Mouse (Mus musculus): ENCODE measurements around the gene Krt18. TPM values are rescaled to one million over a fixed set of nuclear protein-coding genes. Genes with fewer than 3 reads are reported as not detected.
A peak's percentile ranks its signal among the peaks of the same experiment; 100 is the strongest.

Krt18 gene
- polyA plus RNA-seq, 1 experiment from 2014 or later: 550 TPM

DNA sequence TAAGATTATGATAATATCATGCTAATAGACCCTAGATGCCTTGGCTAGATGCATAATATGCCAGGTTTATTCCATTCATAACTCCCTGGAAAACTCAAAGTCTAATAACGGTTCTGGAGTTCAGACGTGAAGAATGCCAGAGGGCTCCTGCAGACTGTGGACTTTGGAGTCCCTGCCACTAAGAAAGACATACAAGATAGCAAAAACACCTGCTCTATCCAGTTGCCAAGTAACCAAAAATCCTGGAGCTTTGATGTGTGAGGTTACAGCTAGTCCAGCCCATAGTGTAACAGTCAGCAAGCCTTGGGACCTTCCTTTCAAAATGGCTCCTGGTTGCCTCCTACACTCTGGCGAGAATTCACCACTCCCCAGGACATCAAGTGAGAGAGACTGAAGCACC is 16.8 kb downstream of the Krt18 start:
- Histone ChIP-seq H3K4me3 (replicated peaks; ENCODE audit: low read length) (no peak overlapping the region), H3K27ac (ENCODE audit: low read length) (no peak overlapping the region)

DNA sequence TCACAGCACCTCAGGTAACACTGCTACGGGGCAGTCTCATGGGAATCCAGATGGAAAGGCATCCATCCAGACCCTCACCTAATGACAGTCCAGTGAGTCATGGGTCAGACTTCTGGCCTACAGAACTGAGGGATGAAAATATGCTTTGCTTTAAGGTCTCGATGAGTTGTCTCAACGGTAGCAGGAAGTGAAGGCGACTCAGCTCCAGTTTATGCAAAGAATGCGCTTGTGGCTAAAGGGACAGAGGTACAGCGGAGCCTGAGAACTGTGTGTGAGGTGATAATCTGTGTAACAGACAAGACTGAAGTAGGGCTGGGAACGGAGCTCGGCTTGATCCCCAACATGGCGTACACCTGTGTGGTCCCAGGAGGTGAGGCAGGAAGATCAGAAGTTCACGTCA is 17.7 kb downstream of the Krt18 start:
- H3K9ac ChIP-seq (ENCODE audit: low read length): no peak overlapping the region
- no peak overlapping the region for H3K4me2 ChIP-seq (ENCODE audit: low read depth, low read length)
- no peaks in the 10 kb centered on the region for H3K4me1 ChIP-seq (ENCODE audit: control insufficient read depth, insufficient read depth, low read length)
- no peaks in the 10 kb centered on the region for H3K27me3 ChIP-seq (ENCODE audit: control insufficient read depth, insufficient read depth, low read length)
- 83% methylated on average over 10 of the region's 10 CpGs for WGBS
- no peak overlapping the region for H3K4me3 ChIP-seq (replicated peaks; ENCODE audit: low read length)
- no peak for ATAC-seq (ENCODE audit: insufficient read depth, low FRiP score)
- H3K36me3 ChIP-seq (ENCODE audit: control insufficient read depth, insufficient read depth, low read length): no peaks in the 10 kb centered on the region
- H3K27ac ChIP-seq (ENCODE audit: low read length): no peak overlapping the region
- no peaks in the 10 kb centered on the region for H3K9me3 ChIP-seq (replicated peaks; ENCODE audit: control insufficient read depth, low read length)

More for the DNA sequence above, 16.8 kb downstream of the Krt18 start:
- Histone ChIP-seq H3K4me1 (ENCODE audit: control insufficient read depth, insufficient read depth, low read length) (no peaks in the 10 kb centered on the region), H3K4me2 (ENCODE audit: low read depth, low read length) (no peak overlapping the region), H3K9me3 (replicated peaks; ENCODE audit: control insufficient read depth, low read length) (no peaks in the 10 kb centered on the region), H3K27me3 (ENCODE audit: control insufficient read depth, insufficient read depth, low read length) (no peaks in the 10 kb centered on the region), H3K9ac (ENCODE audit: low read length) (no peak overlapping the region), H3K36me3 (ENCODE audit: control insufficient read depth, insufficient read depth, low read length) (no peaks in the 10 kb centered on the region)
- WGBS: 53% methylated on average over 3 of the region's 3 CpGs
- ATAC-seq (ENCODE audit: insufficient read depth, low FRiP score): no peak

DNA sequence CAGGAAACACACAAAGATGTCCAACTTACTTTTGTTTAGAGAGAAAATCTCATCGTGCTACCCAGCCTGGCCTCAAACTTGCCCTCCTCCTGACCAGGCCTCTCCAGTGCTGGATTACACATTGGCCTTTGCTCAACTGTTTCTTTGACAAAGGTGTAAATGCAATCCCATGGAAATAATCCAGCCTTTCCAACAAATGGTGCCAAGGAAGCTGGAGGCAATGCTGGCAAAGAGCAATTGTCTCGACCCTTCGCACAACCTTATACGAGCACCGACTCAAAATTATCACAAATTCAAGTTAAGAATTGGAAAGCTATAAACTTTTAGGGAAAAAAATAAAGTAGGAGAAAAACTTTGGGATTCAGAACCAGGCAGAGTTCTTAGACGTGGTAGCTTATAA is 20.0 kb downstream of the Krt18 start:
- 88% methylated on average over 6 of the region's 6 CpGs for WGBS
- Histone ChIP-seq H3K4me2 (ENCODE audit: low read depth, low read length) (no peak overlapping the region), H3K9me3 (replicated peaks; ENCODE audit: control insufficient read depth, low read length) (no peaks in the 10 kb centered on the region), H3K36me3 (ENCODE audit: control insufficient read depth, insufficient read depth, low read length) (no peaks in the 10 kb centered on the region), H3K4me1 (ENCODE audit: control insufficient read depth, insufficient read depth, low read length) (no peaks in the 10 kb centered on the region; the same call in 1 of the 2 replicates), H3K9ac (ENCODE audit: low read length) (no peak overlapping the region), H3K27ac (ENCODE audit: low read length) (no peak overlapping the region), H3K27me3 (ENCODE audit: control insufficient read depth, insufficient read depth, low read length) (no peaks in the 10 kb centered on the region), H3K4me3 (replicated peaks; ENCODE audit: low read length) (no peak overlapping the region)
- no peak for ATAC-seq (ENCODE audit: insufficient read depth, low FRiP score)

DNA sequence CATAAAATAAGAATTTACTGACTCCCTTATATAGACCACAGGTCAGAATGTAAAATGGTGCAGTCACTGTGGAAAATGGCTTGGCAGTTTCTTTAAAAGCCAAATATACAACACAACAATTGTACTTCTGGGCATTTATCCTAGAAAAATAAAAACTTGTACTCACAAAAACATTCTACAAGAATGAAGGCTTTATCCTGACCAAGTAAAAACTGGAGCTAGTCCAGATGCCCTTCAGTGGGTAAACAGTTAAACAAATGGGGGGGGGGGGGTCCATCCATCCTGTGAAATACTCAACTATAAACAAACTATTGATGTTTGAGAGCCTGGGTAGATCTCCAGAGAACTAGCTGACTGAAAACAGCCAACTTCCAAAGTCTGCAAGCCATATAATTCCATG is 21.9 kb downstream of the Krt18 start:
- H3K27ac ChIP-seq (ENCODE audit: low read length): no peak overlapping the region
- no peak overlapping the region for H3K4me2 ChIP-seq (ENCODE audit: low read depth, low read length)
- H3K9me3 ChIP-seq (replicated peaks; ENCODE audit: control insufficient read depth, low read length): no peaks in the 10 kb centered on the region
- H3K9ac ChIP-seq (ENCODE audit: low read length): no peak overlapping the region
- H3K27me3 ChIP-seq (ENCODE audit: control insufficient read depth, insufficient read depth, low read length): no peaks in the 10 kb centered on the region
- H3K4me1 ChIP-seq (ENCODE audit: control insufficient read depth, insufficient read depth, low read length): no peaks in the 10 kb centered on the region; the same call in 1 of the 2 replicates
- ATAC-seq (ENCODE audit: insufficient read depth, low FRiP score): no peak
- no peak overlapping the region for H3K4me3 ChIP-seq (replicated peaks; ENCODE audit: low read length)
- H3K36me3 ChIP-seq (ENCODE audit: control insufficient read depth, insufficient read depth, low read length): no peaks in the 10 kb centered on the region

DNA sequence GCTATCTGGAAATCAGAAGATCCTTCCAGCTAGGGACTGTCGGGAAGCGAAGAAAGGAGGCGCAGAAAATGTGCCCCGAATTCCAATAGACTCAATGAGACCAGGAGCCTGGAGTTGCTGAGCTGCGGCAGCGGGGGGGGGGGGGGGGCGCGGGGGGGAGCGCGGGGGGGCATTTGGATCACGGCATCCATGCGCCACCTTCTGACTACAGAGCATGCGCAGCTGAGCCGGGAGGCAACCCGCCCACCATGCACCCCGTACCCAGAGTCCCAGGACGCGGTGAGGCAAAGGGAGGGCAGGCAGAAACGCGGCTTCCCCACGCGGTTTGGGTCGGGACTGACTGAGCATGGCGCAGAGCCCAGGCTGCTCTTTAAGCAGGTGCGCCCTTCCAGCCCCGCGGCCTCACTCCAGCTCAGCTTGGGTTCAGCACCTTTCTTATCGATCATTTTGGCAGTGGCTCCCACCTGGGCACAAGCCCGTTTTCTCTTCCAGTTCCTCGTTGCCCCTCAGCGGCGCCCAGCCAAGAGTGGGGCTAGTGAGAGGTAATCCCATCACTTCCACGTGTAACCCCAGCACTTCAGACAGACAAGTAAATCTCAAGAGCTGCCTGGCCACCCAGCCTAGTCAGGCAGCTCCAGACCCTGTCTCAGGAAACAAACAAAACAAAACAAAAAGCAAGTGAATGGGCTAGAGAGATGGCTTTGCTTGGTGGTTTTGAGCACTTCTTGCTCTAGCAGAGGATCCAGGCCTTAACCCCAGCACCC is 24.1 kb downstream of the Krt18 start:
- Histone ChIP-seq H3K4me2 (ENCODE audit: low read depth, low read length) (peak overlapping the region; percentile 73), H3K36me3 (ENCODE audit: control insufficient read depth, insufficient read depth, low read length) (no peaks in the 10 kb centered on the region), H3K4me3 (replicated peaks; ENCODE audit: low read length) (peak overlapping the region; percentile 49), H3K27me3 (ENCODE audit: control insufficient read depth, insufficient read depth, low read length) (no peaks in the 10 kb centered on the region), H3K9me3 (replicated peaks; ENCODE audit: control insufficient read depth, low read length) (no peaks in the 10 kb centered on the region), H3K27ac (ENCODE audit: low read length) (peak overlapping the region; percentile 69), H3K9ac (ENCODE audit: low read length) (peak overlapping the region; percentile 68), H3K4me1 (ENCODE audit: control insufficient read depth, insufficient read depth, low read length) (peaks cover 3% of the 10 kb centered on the region; the same call in 1 of the 2 replicates)
- WGBS: under 1% methylated on average over 27 of the region's 33 CpGs
- ATAC-seq (ENCODE audit: insufficient read depth, low FRiP score): peak; percentile 87

DNA sequence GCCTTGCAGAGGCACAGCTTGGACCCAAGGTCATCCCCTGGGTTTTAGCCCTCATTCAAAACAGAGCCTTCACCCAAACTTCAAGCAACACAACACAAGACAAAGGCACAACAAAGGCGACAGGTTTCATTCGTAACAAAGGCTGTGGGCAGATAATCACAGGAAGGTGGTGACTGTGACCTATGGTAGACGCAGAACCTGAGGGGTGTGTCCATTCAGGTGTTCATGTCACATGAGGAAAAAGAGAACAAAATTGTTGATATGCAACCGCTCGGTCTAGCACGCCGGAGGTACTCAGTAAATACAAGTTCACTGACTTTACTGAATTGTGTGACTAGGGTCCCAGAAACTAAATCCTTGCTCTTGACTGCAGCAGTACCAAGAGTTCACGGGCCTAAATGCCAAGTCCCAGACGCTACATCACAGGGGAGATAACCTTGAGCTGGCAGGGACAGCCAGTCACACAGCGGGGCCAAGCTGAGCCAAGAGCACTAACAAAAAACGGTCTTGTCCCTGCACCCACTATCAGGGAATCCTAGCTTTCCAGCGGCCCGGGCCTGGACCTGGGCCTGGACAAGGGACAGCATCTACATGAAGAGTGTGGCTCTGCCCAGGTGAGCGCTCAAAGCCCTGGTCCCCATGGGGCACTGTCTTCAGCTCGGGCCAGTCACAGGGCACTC is 28.7 kb downstream of the Krt18 start:
- Histone ChIP-seq H3K27ac (ENCODE audit: low read length) (no peak overlapping the region; the same call in 1 of the 2 replicates), H3K4me1 (ENCODE audit: control insufficient read depth, insufficient read depth, low read length) (peaks cover 3% of the 10 kb centered on the region; the same call in 1 of the 2 replicates), H3K4me3 (replicated peaks; ENCODE audit: low read length) (no peak overlapping the region), H3K27me3 (ENCODE audit: control insufficient read depth, insufficient read depth, low read length) (no peaks in the 10 kb centered on the region), H3K9ac (ENCODE audit: low read length) (no peak overlapping the region), H3K36me3 (ENCODE audit: control insufficient read depth, insufficient read depth, low read length) (no peaks in the 10 kb centered on the region), H3K4me2 (ENCODE audit: low read depth, low read length) (no peak overlapping the region), H3K9me3 (replicated peaks; ENCODE audit: control insufficient read depth, low read length) (no peaks in the 10 kb centered on the region)
- WGBS: 81% methylated on average over 15 of the region's 15 CpGs
- ATAC-seq (ENCODE audit: insufficient read depth, low FRiP score): no peak

DNA sequence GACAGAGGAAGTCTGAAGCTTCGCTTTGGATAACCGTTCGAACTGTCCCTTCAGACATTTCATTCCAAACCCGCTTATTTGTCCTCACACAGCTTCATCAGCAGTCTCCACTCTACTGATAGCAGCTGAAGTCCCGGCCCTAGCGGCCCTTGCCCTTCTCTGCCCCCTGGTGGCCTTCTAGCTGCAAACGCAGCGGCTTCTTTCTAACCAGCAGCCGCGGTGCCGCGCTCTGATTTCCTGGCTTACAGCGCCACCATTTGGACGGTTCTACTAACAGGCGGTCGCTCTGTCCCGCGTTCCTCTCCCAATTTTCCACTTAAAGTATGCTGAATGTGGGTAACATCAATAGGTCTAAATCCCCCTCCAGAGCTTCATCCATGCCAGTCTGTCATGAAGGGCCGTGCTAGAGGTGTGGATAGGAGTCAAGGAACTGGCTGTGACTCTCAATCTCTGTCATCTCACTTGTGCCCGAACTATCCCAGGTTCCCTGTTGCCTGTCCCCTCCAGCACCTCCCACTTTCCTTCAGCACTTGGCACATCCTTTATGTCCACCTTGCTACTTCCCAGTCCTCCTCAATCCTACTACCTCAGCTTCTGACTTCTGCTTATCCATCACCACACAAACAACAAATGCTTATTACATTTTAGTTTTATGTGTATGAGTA is 37.8 kb downstream of the Krt18 start:
- no peak overlapping the region for H3K4me3 ChIP-seq (replicated peaks; ENCODE audit: low read length)
- WGBS: 3% methylated on average over 20 of the region's 20 CpGs
- peak; percentile 79 for ATAC-seq (ENCODE audit: insufficient read depth, low FRiP score)
- no peak overlapping the region for H3K4me2 ChIP-seq (ENCODE audit: low read depth, low read length)
- no peak overlapping the region for H3K9ac ChIP-seq (ENCODE audit: low read length)
- H3K36me3 ChIP-seq (ENCODE audit: control insufficient read depth, insufficient read depth, low read length): no peaks in the 10 kb centered on the region
- H3K27ac ChIP-seq (ENCODE audit: low read length): no peak overlapping the region
- no peaks in the 10 kb centered on the region for H3K27me3 ChIP-seq (ENCODE audit: control insufficient read depth, insufficient read depth, low read length)
- H3K4me1 ChIP-seq (ENCODE audit: control insufficient read depth, insufficient read depth, low read length): peaks cover 9% of the 10 kb centered on the region; the same call in 1 of the 2 replicates
- H3K9me3 ChIP-seq (replicated peaks; ENCODE audit: control insufficient read depth, low read length): no peaks in the 10 kb centered on the region

DNA sequence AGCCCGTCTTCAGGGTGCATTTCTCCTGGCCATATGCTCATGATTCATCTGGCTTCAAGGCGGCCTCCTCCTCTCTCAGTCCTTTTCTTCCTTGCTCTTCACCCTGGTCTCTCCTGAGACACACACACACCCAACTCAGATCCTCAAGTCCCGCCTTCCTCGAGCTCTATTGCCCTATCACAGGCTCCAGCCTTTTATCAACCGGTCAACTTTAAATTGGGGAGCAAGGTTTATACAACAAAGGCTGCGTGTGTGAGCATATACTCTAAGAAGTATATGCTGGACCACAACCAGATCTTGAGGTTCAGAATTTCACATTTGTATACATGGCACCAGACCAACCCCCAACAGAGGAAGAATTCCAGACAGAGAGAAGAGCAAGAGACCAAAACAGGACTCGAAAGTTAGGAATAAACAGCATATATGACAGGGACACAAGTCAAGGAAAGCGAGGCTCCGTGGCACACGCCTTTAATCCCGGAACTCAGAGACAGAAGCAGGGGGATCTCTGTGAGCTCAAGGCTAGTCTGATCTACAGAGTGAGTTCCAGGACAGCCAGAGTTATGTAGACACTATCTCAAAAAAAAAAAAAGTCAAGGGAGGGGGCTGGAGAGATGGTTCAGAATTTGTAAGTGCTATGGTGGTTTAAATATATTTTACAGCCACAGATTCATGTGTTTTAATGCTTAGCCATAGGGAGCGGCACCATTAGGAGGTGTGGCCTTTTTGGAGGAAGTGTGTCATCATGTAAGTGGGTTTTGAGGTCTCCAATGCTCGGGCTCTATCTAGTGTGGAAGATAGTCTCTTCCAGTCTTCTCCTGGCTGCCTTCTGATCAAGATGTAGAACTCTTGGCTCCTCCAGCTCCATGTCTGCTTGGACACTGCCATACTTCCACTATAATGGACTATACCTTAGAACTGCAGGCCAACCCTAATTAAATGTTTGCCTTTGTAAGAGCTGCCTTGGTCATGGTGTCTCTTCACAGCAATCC is 42.8 kb downstream of the Krt18 start:
- ATAC-seq (ENCODE audit: insufficient read depth, low FRiP score): no peak
- Histone ChIP-seq H3K4me3 (replicated peaks; ENCODE audit: low read length) (no peak overlapping the region), H3K9me3 (replicated peaks; ENCODE audit: control insufficient read depth, low read length) (no peaks in the 10 kb centered on the region), H3K4me1 (ENCODE audit: control insufficient read depth, insufficient read depth, low read length) (peaks cover 11% of the 10 kb centered on the region), H3K27me3 (ENCODE audit: control insufficient read depth, insufficient read depth, low read length) (no peaks in the 10 kb centered on the region), H3K4me2 (ENCODE audit: low read depth, low read length) (no peak overlapping the region), H3K9ac (ENCODE audit: low read length) (no peak overlapping the region), H3K27ac (ENCODE audit: low read length) (no peak overlapping the region), H3K36me3 (ENCODE audit: control insufficient read depth, insufficient read depth, low read length) (no peaks in the 10 kb centered on the region)
- WGBS: 64% methylated on average over 13 of the region's 13 CpGs
